Mouse (Mus musculus): ENCODE results near the gene Tmod3. TPM values are rescaled to one million over a fixed set of nuclear protein-coding genes. Genes with fewer than 3 reads are reported as not detected.

Tmod3 gene
- polyA plus RNA-seq, 1 experiment from 2014 or later, result 144 TPM

GRCm38 (mm10) chr9:75465856-75466255 is 93.6 kb downstream of the Tmod3 start:
- Histone ChIP-seq H3K27me3 (ENCODE audit: control insufficient read depth, insufficient read depth, low read length) (no peaks in the 10 kb centered on the region), H3K36me3 (ENCODE audit: control insufficient read depth, insufficient read depth, low read length) (peaks cover 61% of the 10 kb centered on the region), H3K4me2 (replicated peaks; ENCODE audit: low read depth, low read length) (no peak overlapping the region), H3K9me3 (ENCODE audit: control insufficient read depth, low read length) (no peaks in the 10 kb centered on the region), H3K4me3 (ENCODE audit: low read length) (no peak overlapping the region), H3K27ac (ENCODE audit: low read depth, low read length) (no peak overlapping the region), H3K4me1 (ENCODE audit: control insufficient read depth, insufficient read depth, low read length) (no peaks in the 10 kb centered on the region), H3K9ac (ENCODE audit: low read depth, low read length) (no peak overlapping the region)
- ATAC-seq (ENCODE audit: low FRiP score, low TSS enrichment), result no peak
- 96% methylated on average over 9 of the region's 9 CpGs for WGBS

DNA sequence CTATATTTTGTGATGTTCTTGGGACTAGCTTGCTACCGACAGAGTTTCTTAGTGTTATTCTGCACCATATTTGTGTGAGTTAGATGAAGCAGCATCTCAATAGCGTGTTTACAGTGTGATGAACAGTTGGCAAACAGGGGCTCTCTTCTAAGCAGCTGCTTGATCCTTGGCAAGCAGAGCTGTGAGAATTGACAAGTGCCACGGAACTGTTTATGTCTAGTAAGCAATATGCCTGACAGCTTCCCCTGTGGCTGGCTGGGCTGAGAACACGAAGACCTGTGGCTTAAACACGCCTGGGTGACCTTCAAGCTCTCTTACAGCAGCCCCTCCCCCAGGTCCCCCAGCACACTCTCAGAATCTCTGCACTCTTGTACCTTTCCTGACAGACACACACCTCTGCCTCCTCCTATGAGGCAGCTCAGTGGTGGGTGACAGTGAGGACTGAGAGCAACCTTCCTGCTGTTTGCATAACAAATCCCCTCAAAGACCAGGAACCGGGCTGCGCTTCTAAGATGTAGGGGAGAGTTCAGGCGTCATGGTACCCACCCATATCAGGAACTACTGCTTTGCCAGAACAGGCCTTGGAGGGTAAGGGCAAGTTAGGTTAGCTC is 96.3 kb downstream of the Tmod3 start:
- H3K9ac ChIP-seq (ENCODE audit: low read depth, low read length), result no peak overlapping the region
- WGBS, result 83% methylated on average over 8 of the region's 8 CpGs
- peaks cover 83% of the 10 kb centered on the region for H3K36me3 ChIP-seq (ENCODE audit: control insufficient read depth, insufficient read depth, low read length)
- H3K4me3 ChIP-seq (ENCODE audit: low read length), result no peak overlapping the region
- H3K27ac ChIP-seq (ENCODE audit: low read depth, low read length), result no peak overlapping the region
- no peaks in the 10 kb centered on the region for H3K9me3 ChIP-seq (ENCODE audit: control insufficient read depth, low read length)
- no peaks in the 10 kb centered on the region for H3K4me1 ChIP-seq (ENCODE audit: control insufficient read depth, insufficient read depth, low read length)
- no peaks in the 10 kb centered on the region for H3K27me3 ChIP-seq (ENCODE audit: control insufficient read depth, insufficient read depth, low read length)
- no peak overlapping the region for H3K4me2 ChIP-seq (replicated peaks; ENCODE audit: low read depth, low read length)
- no peak for ATAC-seq (ENCODE audit: low FRiP score, low TSS enrichment)

- Histone ChIP-seq H3K9me3 (ENCODE audit: control insufficient read depth, low read length) (no peaks in the 10 kb centered on the region), H3K4me1 (ENCODE audit: control insufficient read depth, insufficient read depth, low read length) (no peaks in the 10 kb centered on the region), H3K4me3 (ENCODE audit: low read length) (no peak overlapping the region), H3K27ac (ENCODE audit: low read depth, low read length) (no peak overlapping the region), H3K27me3 (ENCODE audit: control insufficient read depth, insufficient read depth, low read length) (no peaks in the 10 kb centered on the region), H3K36me3 (ENCODE audit: control insufficient read depth, insufficient read depth, low read length) (peaks cover 88% of the 10 kb centered on the region), H3K4me2 (replicated peaks; ENCODE audit: low read depth, low read length) (no peak overlapping the region), H3K9ac (ENCODE audit: low read depth, low read length) (no peak overlapping the region)
- 84% methylated on average over 10 of the region's 10 CpGs for WGBS
- ATAC-seq (ENCODE audit: low FRiP score, low TSS enrichment), result no peak
Measured at GRCm38 (mm10) chr9:75455684-75456083, 103.8 kb downstream of the Tmod3 start.

DNA sequence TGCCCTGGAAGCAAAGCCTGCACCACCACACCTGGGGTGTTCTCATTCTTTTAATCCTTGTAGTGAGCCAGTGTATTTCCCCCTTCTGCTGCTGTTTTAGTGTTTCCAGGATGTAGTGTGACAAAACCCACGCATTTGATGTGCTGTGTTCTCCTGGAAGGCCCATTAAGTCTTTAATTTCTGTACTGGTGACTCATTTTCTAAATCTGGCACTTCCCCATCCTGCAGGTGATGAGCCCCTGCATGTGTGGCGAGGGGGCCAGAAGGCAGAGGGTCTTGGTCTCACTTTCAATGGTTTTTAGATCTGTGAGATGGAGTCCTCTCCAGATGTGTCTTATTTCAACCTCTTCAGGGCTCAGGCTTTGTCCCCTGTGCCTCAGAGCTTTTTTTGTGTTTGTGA is 105.5 kb downstream of the Tmod3 start:
- Histone ChIP-seq H3K9ac (ENCODE audit: low read depth, low read length) (no peak overlapping the region), H3K36me3 (ENCODE audit: control insufficient read depth, insufficient read depth, low read length) (peaks cover 82% of the 10 kb centered on the region), H3K4me3 (ENCODE audit: low read length) (no peak overlapping the region), H3K4me1 (ENCODE audit: control insufficient read depth, insufficient read depth, low read length) (no peaks in the 10 kb centered on the region), H3K27me3 (ENCODE audit: control insufficient read depth, insufficient read depth, low read length) (no peaks in the 10 kb centered on the region), H3K4me2 (replicated peaks; ENCODE audit: low read depth, low read length) (no peak overlapping the region), H3K27ac (ENCODE audit: low read depth, low read length) (no peak overlapping the region), H3K9me3 (ENCODE audit: control insufficient read depth, low read length) (no peaks in the 10 kb centered on the region)
- WGBS, result 84% methylated on average over 2 of the region's 2 CpGs
- ATAC-seq (ENCODE audit: low FRiP score, low TSS enrichment), result no peak

GRCm38 (mm10) chr9:75448021-75448420 is 111.4 kb downstream of the Tmod3 start:
- WGBS, result 82% methylated on average over 3 of the region's 3 CpGs
- Histone ChIP-seq H3K4me1 (ENCODE audit: control insufficient read depth, insufficient read depth, low read length) (no peaks in the 10 kb centered on the region), H3K36me3 (ENCODE audit: control insufficient read depth, insufficient read depth, low read length) (peaks cover 61% of the 10 kb centered on the region), H3K4me3 (ENCODE audit: low read length) (no peak overlapping the region), H3K9me3 (ENCODE audit: control insufficient read depth, low read length) (no peaks in the 10 kb centered on the region), H3K4me2 (replicated peaks; ENCODE audit: low read depth, low read length) (no peak overlapping the region), H3K9ac (ENCODE audit: low read depth, low read length) (no peak overlapping the region), H3K27me3 (ENCODE audit: control insufficient read depth, insufficient read depth, low read length) (no peaks in the 10 kb centered on the region), H3K27ac (ENCODE audit: low read depth, low read length) (no peak overlapping the region)
- ATAC-seq (ENCODE audit: low FRiP score, low TSS enrichment), result no peak

Other genes with a start within 250 kb of the Tmod3 start
- not detected in 2 replicates for gene Bcl2l10, start 211.9 kb downstream of the Tmod3 start, polyA plus RNA-seq (2014; fragmentation: Nextera tagmentation; extraction: Ambion mirVana)
- gene Mapk6, start 149.7 kb downstream of the Tmod3 start, polyA plus RNA-seq (2014; fragmentation: Nextera tagmentation; extraction: Ambion mirVana), result 54.8 and 77.6 TPM in 2 replicates
- gene Leo1, start 118.1 kb downstream of the Tmod3 start, polyA plus RNA-seq (2014; fragmentation: Nextera tagmentation; extraction: Ambion mirVana), result 36.9 and 45.8 TPM in 2 replicates
- 17.6 and 22.8 TPM in 2 replicates for gene Tmod2, start 51.7 kb upstream of the Tmod3 start, polyA plus RNA-seq (2014; fragmentation: Nextera tagmentation; extraction: Ambion mirVana)
- 36.2 and 43.7 TPM in 2 replicates for gene Lysmd2, start 66.1 kb upstream of the Tmod3 start, polyA plus RNA-seq (2014; fragmentation: Nextera tagmentation; extraction: Ambion mirVana)
- gene Scg3, start 124.4 kb upstream of the Tmod3 start, polyA plus RNA-seq (2014; fragmentation: Nextera tagmentation; extraction: Ambion mirVana), result 0.26 and 0.35 TPM in 2 replicates
- gene Bmp5, start 215.7 kb upstream of the Tmod3 start, polyA plus RNA-seq (2014; fragmentation: Nextera tagmentation; extraction: Ambion mirVana), result 0.96 and 1.4 TPM in 2 replicates

Data from kidney, embryonic 14.5 days (tissue).